Mouse (Mus musculus): ENCODE results near the gene Ntpcr.

- TF ChIP-seq NELFE (IDR thresholded peaks at IDR 0.05; ENCODE audit: low read depth, low read length) (no peak), SMC3 (IDR thresholded peaks at IDR 0.05; ENCODE audit: low read depth, low read length) (no peak), KAT2A (conservative IDR thresholded peaks at IDR 0.05; ENCODE audit: low read depth, low read length) (no peak), BHLHE40 (IDR thresholded peaks at IDR 0.05; ENCODE audit: borderline replicate concordance, low read depth, low read length) (no peak), ZMIZ1 (IDR thresholded peaks at IDR 0.05; ENCODE audit: low read depth, low read length) (no peak)
Observed at GRCm38 (mm10) chr8:125690166-125690915, 39.4 kb upstream of the Ntpcr start.

Measured in MEL (cell line).